Mouse (Mus musculus) adrenal gland, postnatal 10 days (tissue): ENCODE results near the gene Saa1. TPM values are rescaled to one million over a fixed set of nuclear protein-coding genes. Genes with fewer than 3 reads are reported as not detected.
A peak's percentile ranks its signal among the peaks of the same experiment; 100 is the strongest.

Experiments
- DNase-seq: peaks from one replicate; pipeline ENCODE4 v3.0.0; 2021; ENCODE audit warnings: mixed read lengths
- total RNA-seq, 2 experiments: library from RNA; stranded (reverse); gene quantifications; 2 replicates each; pipeline ENCODE4 v1.2.3; 2021

Saa1 gene
- total RNA-seq, 2 experiments from 2014 or later, result 0.63 TPM; not detected in 1

GRCm38 (mm10) chr7:46718591-46719270 lies 24.0 kb downstream of the Saa1 start:
- no peak for DNase-seq

- DNase-seq, result peak; percentile 59
These were observed 25.9 kb downstream of the Saa1 start for GRCm38 (mm10) chr7:46716897-46717296.

- DNase-seq, result no peak
These were observed 27.2 kb downstream of the Saa1 start, which contains the start of gene Saa3 for GRCm38 (mm10) chr7:46715600-46715999. Saa3 (minus strand) TSS chr7:46715700.

- DNase-seq, result peak; percentile 82
These were observed 28.3 kb downstream of the Saa1 start for GRCm38 (mm10) chr7:46714518-46714917.

GRCm38 (mm10) chr7:46712250-46712649 lies 30.5 kb downstream of the Saa1 start:
- DNase-seq, result no peak

GRCm38 (mm10) chr7:46710390-46710844 lies 32.4 kb downstream of the Saa1 start, which contains the start of gene Saal1:
Saal1 (minus strand) TSS chr7:46710680.
- DNase-seq, result peak; percentile 92

GRCm38 (mm10) chr7:46700521-46701025 lies 42.2 kb downstream of the Saa1 start:
- DNase-seq, result no peak

- no peak for DNase-seq
These were observed 46.0 kb downstream of the Saa1 start for GRCm38 (mm10) chr7:46696754-46697153.

Other genes starting within 250 kb of the Saa1 start
- 10 to 100 TPM in 1 of 2 experiments, 1 to 10 TPM in 1; 9.7 to 14.4 TPM for gene Sergef, start 103.2 kb downstream of the Saa1 start, total RNA-seq
- not detected for gene Tph1, start 70.4 kb downstream of the Saa1 start, total RNA-seq
- gene Saal1, start 32.3 kb downstream of the Saa1 start, total RNA-seq, result 10 to 100 TPM; 10.1 to 10.2 TPM
- 1 to 10 TPM in 1 of 2 experiments, not detected in 1; 1.2 TPM for gene Saa3, start 27.3 kb downstream of the Saa1 start, total RNA-seq
- 10 to 100 TPM in 1 of 2 experiments, 1 to 10 TPM in 1; 3.2 to 10.9 TPM for gene Saa4, start 10.4 kb downstream of the Saa1 start, total RNA-seq
- not detected for gene Saa2, start 8.8 kb upstream of the Saa1 start, total RNA-seq
- 10 to 100 TPM; 21.7 to 21.9 TPM for gene Hps5, start 53.1 kb upstream of the Saa1 start, total RNA-seq
- 10 to 100 TPM; 36.1 to 37.1 TPM for gene Gtf2h1, start 53.1 kb upstream of the Saa1 start, total RNA-seq
- 100 to 1,000 TPM; 693 to 863 TPM for gene Ldha, start 98.5 kb upstream of the Saa1 start, total RNA-seq
- not detected for gene Ldhc, start 118.2 kb upstream of the Saa1 start, total RNA-seq
- gene Tsg101, start 177.0 kb upstream of the Saa1 start, total RNA-seq, result 10 to 100 TPM; 68.6 to 69.5 TPM
- gene Uevld, start 215.5 kb upstream of the Saa1 start, total RNA-seq, result 10 to 100 TPM; 22.8 TPM
- not detected for gene Gm9999, start 240.6 kb upstream of the Saa1 start, total RNA-seq